Mouse (Mus musculus): Measurements from ENCODE around the gene Adora3. TPM values are rescaled to one million over a fixed set of nuclear protein-coding genes. Genes with fewer than 3 reads are reported as not detected.

Gene Adora3
- polyA plus RNA-seq, 1 experiment from 2014 or later: 0.15 TPM

GRCm38 (mm10) chr3:105854786-105855185 is 15.9 kb upstream of the Adora3 start:
- Histone ChIP-seq H3K9me3 (no peaks in the 10 kb centered on the region), H3K27ac (no peak overlapping the region), H3K4me3 (replicated peaks) (no peak overlapping the region), H3K36me3 (no peaks in the 10 kb centered on the region), H3K4me1 (replicated peaks) (no peaks in the 10 kb centered on the region), H3K4me2 (replicated peaks) (no peak overlapping the region), H3K9ac (no peak overlapping the region), H3K27me3 (replicated peaks) (no peaks in the 10 kb centered on the region)
- 77% methylated on average over 4 of the region's 4 CpGs for WGBS
- ATAC-seq: no peak

GRCm38 (mm10) chr3:105857513-105857912 is 13.1 kb upstream of the Adora3 start:
- ATAC-seq: peak; percentile 68
- Histone ChIP-seq H3K36me3 (no peaks in the 10 kb centered on the region), H3K9ac (no peak overlapping the region), H3K27me3 (replicated peaks) (no peaks in the 10 kb centered on the region), H3K4me1 (replicated peaks) (no peaks in the 10 kb centered on the region), H3K27ac (no peak overlapping the region), H3K9me3 (no peaks in the 10 kb centered on the region), H3K4me3 (replicated peaks) (no peak overlapping the region), H3K4me2 (replicated peaks) (no peak overlapping the region)
- 59% methylated on average over 5 of the region's 5 CpGs for WGBS

- no peak for ATAC-seq
- no peaks in the 10 kb centered on the region for H3K9me3 ChIP-seq
- H3K9ac ChIP-seq: no peak overlapping the region
- WGBS: 37% methylated on average over 7 of the region's 7 CpGs
- H3K36me3 ChIP-seq: no peaks in the 10 kb centered on the region
- no peak overlapping the region for H3K4me2 ChIP-seq (replicated peaks)
- H3K4me1 ChIP-seq (replicated peaks): no peaks in the 10 kb centered on the region
- no peak overlapping the region for H3K27ac ChIP-seq
- no peaks in the 10 kb centered on the region for H3K27me3 ChIP-seq (replicated peaks)
- H3K4me3 ChIP-seq (replicated peaks): no peak overlapping the region
These were observed 8.8 kb upstream of the Adora3 start for GRCm38 (mm10) chr3:105861747-105862366.

- H3K4me2 ChIP-seq (replicated peaks): no peak overlapping the region
- H3K27ac ChIP-seq: no peak overlapping the region
- ATAC-seq: no peak
- H3K9ac ChIP-seq: no peak overlapping the region
- no peaks in the 10 kb centered on the region for H3K9me3 ChIP-seq
- no peaks in the 10 kb centered on the region for H3K36me3 ChIP-seq
- H3K4me3 ChIP-seq (replicated peaks): no peak overlapping the region
- peaks cover 4% of the 10 kb centered on the region; the same call in 1 of the 2 replicates for H3K4me1 ChIP-seq (replicated peaks)
- 59% methylated on average over 1 of the region's 1 CpGs for WGBS
- H3K27me3 ChIP-seq (replicated peaks): no peaks in the 10 kb centered on the region
These were observed 6.5 kb upstream of the Adora3 start for GRCm38 (mm10) chr3:105864123-105864522.

GRCm38 (mm10) chr3:105865122-105865521 is 5.5 kb upstream of the Adora3 start:
- Histone ChIP-seq H3K4me2 (replicated peaks) (no peak overlapping the region), H3K27me3 (replicated peaks) (no peaks in the 10 kb centered on the region), H3K9me3 (no peaks in the 10 kb centered on the region), H3K36me3 (no peaks in the 10 kb centered on the region), H3K9ac (no peak overlapping the region), H3K4me3 (replicated peaks) (no peak overlapping the region), H3K4me1 (replicated peaks) (peaks cover 4% of the 10 kb centered on the region; the same call in 1 of the 2 replicates), H3K27ac (no peak overlapping the region)
- 68% methylated on average over 9 of the region's 9 CpGs for WGBS
- 0 out of 2 replicates have a peak, but pooled peaks have one; percentile 27 for ATAC-seq

GRCm38 (mm10) chr3:105868135-105868534 is 2.5 kb upstream of the Adora3 start:
- Histone ChIP-seq H3K4me2 (replicated peaks) (no peak overlapping the region), H3K4me1 (replicated peaks) (peaks cover 9% of the 10 kb centered on the region; the same call in 1 of the 2 replicates), H3K27ac (no peak overlapping the region), H3K36me3 (no peaks in the 10 kb centered on the region), H3K9me3 (no peaks in the 10 kb centered on the region), H3K4me3 (replicated peaks) (no peak overlapping the region), H3K27me3 (replicated peaks) (no peaks in the 10 kb centered on the region), H3K9ac (no peak overlapping the region)
- ATAC-seq: peak; percentile 41
- 32% methylated on average over 2 of the region's 2 CpGs for WGBS

- 44% methylated on average over 6 of the region's 6 CpGs for WGBS
- Histone ChIP-seq H3K27me3 (replicated peaks) (no peaks in the 10 kb centered on the region), H3K4me2 (replicated peaks) (no peak overlapping the region), H3K36me3 (no peaks in the 10 kb centered on the region), H3K27ac (peak overlapping the region; percentile 30), H3K4me1 (replicated peaks) (peaks cover 9% of the 10 kb centered on the region; the same call in 1 of the 2 replicates), H3K9ac (no peak overlapping the region), H3K4me3 (replicated peaks) (no peak overlapping the region), H3K9me3 (no peaks in the 10 kb centered on the region)
- ATAC-seq: peak; percentile 36
These were observed 1.4 kb downstream of the Adora3 start for GRCm38 (mm10) chr3:105872034-105872433.

- 28% methylated on average over 3 of the region's 3 CpGs for WGBS
- no peak overlapping the region for H3K9ac ChIP-seq
- ATAC-seq: no peak
These were observed 1.9 kb downstream of the Adora3 start for GRCm38 (mm10) chr3:105872579-105872978.

GRCm38 (mm10) chr3:105873451-105874445 is 3.1 kb downstream of the Adora3 start:
- Histone ChIP-seq H3K9ac (no peak overlapping the region), H3K27me3 (replicated peaks) (no peaks in the 10 kb centered on the region), H3K4me1 (replicated peaks) (0 out of 2 replicates have a peak, but pooled peaks cover 5% of the 10 kb centered on the region), H3K27ac (no peak overlapping the region), H3K4me2 (replicated peaks) (no peak overlapping the region), H3K4me3 (replicated peaks) (no peak overlapping the region), H3K36me3 (no peaks in the 10 kb centered on the region), H3K9me3 (no peaks in the 10 kb centered on the region)
- no peak for ATAC-seq
- 90% methylated on average over 6 of the region's 6 CpGs for WGBS

More at GRCm38 (mm10) chr3:105872579-105872978, 1.9 kb downstream of the Adora3 start:
- H3K27me3 ChIP-seq (replicated peaks): no peaks in the 10 kb centered on the region
- no peak overlapping the region for H3K4me2 ChIP-seq (replicated peaks)
- peaks cover 9% of the 10 kb centered on the region; the same call in 1 of the 2 replicates for H3K4me1 ChIP-seq (replicated peaks)
- H3K27ac ChIP-seq: peak overlapping the region; percentile 30
- no peaks in the 10 kb centered on the region for H3K36me3 ChIP-seq
- H3K9me3 ChIP-seq: no peaks in the 10 kb centered on the region
- no peak overlapping the region for H3K4me3 ChIP-seq (replicated peaks)

GRCm38 (mm10) chr3:105876022-105876421 is 5.4 kb downstream of the Adora3 start:
- no peaks in the 10 kb centered on the region for H3K9me3 ChIP-seq
- H3K4me1 ChIP-seq (replicated peaks): 0 out of 2 replicates have a peak, but pooled peaks cover 5% of the 10 kb centered on the region
- no peak for ATAC-seq
- H3K9ac ChIP-seq: no peak overlapping the region
- H3K4me2 ChIP-seq (replicated peaks): no peak overlapping the region
- no peak overlapping the region for H3K4me3 ChIP-seq (replicated peaks)
- H3K27ac ChIP-seq: no peak overlapping the region
- H3K27me3 ChIP-seq (replicated peaks): no peaks in the 10 kb centered on the region
- WGBS: 64% methylated on average over 5 of the region's 5 CpGs
- H3K36me3 ChIP-seq: no peaks in the 10 kb centered on the region

- no peaks in the 10 kb centered on the region for H3K27me3 ChIP-seq (replicated peaks)
- no peaks in the 10 kb centered on the region for H3K9me3 ChIP-seq
- 0 out of 2 replicates have a peak, but pooled peaks cover 3% of the 10 kb centered on the region for H3K4me1 ChIP-seq (replicated peaks)
- no peak for ATAC-seq
- WGBS: 68% methylated on average over 6 of the region's 6 CpGs
- no peak overlapping the region for H3K4me3 ChIP-seq (replicated peaks)
- no peak overlapping the region for H3K4me2 ChIP-seq (replicated peaks)
- no peak overlapping the region for H3K27ac ChIP-seq
- H3K9ac ChIP-seq: no peak overlapping the region
- no peaks in the 10 kb centered on the region for H3K36me3 ChIP-seq
These were observed 6.7 kb downstream of the Adora3 start for GRCm38 (mm10) chr3:105877252-105877803.

- Histone ChIP-seq H3K9ac (no peak overlapping the region), H3K4me3 (replicated peaks) (no peak overlapping the region), H3K27me3 (replicated peaks) (no peaks in the 10 kb centered on the region), H3K9me3 (no peaks in the 10 kb centered on the region), H3K27ac (no peak overlapping the region), H3K4me2 (replicated peaks) (no peak overlapping the region), H3K4me1 (replicated peaks) (no peaks in the 10 kb centered on the region), H3K36me3 (no peaks in the 10 kb centered on the region)
- ATAC-seq: no peak
- 81% methylated on average over 2 of the region's 2 CpGs for whole genome bisulfite sequencing
These were observed 7.3 kb downstream of the Adora3 start for GRCm38 (mm10) chr3:105877919-105878318.

Measured in intestine, embryonic 15.5 days (tissue).